Mouse (Mus musculus) gastrocnemius, postnatal 36 days (tissue): Measurements from ENCODE around the gene Polr3a. TPM values are rescaled to one million over a fixed set of nuclear protein-coding genes. Genes with fewer than 3 reads are reported as not detected.
"Not testable (repeated sequence)": the region's sequence is repeated elsewhere in the genome, so short reads cannot be mapped to it uniquely, and the experiment has no call there.

Experiments
- DNase-seq, 2 experiments: peaks; one replicate each; pipeline ENCODE4 v3.0.0; 2022
- intact Hi-C: fragments of 180-260 bp; cut with DNase I; formaldehyde crosslinking; loops from one replicate; pipeline ENCODE4 v1.15.1; 2025
- total RNA-seq, 2 experiments: library from RNA; stranded (reverse); gene quantifications; 2 replicates each; pipeline ENCODE4 v1.2.3; 2021

Polr3a gene
- total RNA-seq, 2 experiments from 2014 or later, result 6.2 to 9.0 TPM

DNA sequence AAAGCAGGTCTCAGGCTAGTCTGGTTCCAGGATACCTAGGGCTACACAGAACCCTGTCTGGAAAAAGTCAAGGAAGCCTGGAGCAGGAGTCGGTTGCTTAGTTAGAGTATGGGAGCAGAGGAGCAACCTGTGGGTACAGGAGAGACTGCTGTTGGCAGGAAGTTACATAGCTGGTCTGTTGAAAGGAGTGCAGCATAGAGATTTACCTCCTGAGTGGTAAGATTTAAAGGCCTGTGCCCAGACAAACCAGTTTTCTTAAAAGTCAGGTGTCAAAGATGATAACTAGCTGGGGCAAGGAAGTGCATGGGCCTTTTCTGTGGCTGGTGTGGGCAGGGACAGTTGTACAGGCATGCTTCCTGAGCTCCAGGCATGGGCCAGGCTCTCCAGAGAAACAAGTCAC is 10.6 kb upstream of the Polr3a start:
- DNase-seq, result no peak
- intact Hi-C loops, result no loop called here

DNA sequence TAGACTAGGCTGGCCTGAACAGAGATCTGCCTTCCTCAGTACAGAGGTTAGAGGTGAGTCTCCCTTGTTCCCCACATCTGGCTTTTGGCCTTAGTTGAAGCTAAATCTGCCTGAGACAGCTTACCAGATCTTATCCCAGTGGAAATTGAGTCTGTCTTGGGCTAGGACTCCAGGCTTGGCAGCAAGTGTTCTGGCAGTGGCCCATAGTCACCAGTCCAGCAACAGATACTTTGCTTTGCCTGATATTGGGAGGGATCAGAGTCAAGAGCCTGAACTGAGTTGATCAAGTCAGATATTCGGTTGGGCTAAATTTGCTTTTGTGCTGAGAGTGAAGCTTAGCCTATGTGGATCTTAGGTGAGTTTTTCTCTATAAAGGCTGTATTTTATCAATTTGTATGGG is 9.6 kb upstream of the Polr3a start:
- intact Hi-C loops, result no loop called here

DNA sequence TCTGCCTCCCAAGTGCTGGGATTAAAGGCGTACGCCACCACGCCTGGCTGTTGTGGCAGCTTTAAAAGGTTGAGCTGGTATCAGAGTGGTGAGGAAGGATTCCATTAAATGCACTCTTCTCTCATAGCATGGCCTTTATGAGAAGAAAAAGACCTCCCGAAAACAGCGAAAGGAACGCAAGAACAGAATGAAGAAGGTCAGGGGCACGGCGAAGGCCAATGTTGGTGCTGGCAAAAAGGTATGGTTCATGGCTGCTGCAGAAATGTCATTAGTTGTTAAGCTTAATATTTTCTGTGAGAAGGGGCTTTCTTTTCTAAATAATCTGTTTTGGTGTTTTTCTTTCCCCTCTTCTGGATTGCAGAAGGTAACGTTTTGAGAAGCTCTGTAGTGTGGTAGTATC is 6.4 kb upstream of the Polr3a start:
- intact Hi-C loops, result no loop called here
- DNase-seq, result no peak

More for the DNA sequence above, 9.6 kb upstream of the Polr3a start:
- DNase-seq, result peak in 1 of 2 experiments; percentile 24

DNA sequence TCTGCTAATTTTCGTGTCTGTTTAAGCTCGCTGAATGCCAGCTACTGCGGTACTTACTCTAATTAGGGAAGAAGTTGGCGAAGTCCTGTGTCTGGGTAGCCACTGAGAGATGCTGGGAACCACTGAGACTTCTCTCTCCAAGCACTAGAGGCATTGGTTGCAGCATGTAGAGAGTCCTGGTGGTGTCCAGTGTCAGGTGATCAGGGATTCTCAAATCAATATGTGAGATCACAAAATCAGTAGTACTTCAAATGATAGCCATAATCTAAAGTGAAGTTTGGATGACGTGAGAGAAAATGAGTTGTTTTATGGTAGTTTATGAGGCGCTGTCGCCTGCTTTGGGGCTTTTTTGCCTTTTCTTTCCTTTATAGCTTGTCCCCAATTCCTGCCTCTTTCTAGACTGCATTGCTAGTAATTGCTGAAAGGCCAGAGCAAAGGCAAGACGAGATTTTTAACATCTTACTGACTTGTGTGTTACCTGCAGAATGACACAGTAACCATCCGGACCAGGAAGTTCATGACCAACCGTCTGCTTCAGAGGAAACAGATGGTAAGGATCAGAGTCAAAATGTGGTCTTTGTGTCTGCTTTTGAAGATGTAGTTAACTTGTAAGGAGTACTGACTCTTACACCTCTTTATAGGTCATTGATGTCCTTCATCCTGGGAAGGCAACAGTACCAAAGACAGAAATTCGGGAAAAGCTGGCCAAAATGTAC is 4.6 kb upstream of the Polr3a start:
- DNase-seq, result no peak
- intact Hi-C loops, result no loop called here

DNA sequence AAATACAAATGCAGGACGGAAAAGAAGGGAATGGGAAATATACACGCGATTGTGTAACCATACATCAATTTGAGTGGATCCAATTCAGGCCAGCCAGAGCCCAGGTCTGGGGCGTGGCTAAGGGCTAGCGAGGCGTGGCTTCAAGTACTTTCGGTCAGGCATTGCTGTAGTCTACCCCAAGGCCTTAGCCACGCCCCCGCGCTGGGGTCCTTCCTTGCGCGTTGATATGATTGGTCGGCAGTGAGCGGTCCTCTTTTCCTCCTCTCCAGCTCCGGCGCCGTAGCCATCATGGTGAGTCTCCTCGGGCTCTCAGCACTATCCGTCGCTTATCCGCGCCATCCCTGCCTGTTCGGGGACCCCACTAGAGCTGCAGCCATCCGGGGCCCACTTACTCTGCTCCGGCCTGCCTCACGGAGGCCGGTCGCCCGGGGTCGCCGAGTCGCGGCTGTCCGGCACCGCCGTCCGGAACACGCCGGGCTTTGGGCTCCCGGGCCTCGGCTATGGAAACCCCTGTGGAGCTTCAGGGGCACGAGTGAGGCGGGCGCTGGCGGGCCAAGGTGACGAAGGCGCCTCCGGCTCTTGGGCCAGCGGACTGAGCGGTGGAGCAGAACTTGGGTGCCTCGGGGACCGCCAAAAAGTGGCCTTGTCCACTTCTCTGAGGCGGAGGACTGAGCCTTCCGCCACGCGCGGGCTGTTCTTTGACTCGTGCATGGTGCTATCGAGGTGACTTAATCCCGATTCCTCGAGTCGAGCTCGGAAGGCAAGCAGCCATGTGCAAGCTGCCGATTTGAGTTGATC is 3.8 kb upstream of the Polr3a start:
- DNase-seq, result peak; percentile 95 to 96
- intact Hi-C loops, result no loop called here

DNA sequence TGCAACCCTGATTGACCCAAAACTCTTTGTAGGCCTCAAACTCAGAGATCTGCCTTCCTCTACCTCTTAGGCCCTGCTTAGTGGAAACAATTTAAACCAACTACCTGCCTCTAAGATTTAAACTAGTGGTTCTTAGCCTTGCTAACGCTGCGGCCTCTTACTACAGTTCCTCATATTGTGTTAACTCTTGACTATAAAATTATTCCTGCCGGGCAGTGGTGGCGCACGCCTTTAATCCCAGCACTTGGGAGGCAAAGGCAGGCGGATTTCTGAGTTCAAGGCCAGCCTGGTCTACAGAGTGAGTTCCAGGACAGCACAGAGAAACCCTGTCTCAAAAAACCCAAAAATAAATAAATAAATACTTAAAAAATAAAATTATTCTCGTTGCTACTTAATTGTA is 2.9 kb upstream of the Polr3a start:
- DNase-seq, intact Hi-C loops: not testable (repeated sequence)

DNA sequence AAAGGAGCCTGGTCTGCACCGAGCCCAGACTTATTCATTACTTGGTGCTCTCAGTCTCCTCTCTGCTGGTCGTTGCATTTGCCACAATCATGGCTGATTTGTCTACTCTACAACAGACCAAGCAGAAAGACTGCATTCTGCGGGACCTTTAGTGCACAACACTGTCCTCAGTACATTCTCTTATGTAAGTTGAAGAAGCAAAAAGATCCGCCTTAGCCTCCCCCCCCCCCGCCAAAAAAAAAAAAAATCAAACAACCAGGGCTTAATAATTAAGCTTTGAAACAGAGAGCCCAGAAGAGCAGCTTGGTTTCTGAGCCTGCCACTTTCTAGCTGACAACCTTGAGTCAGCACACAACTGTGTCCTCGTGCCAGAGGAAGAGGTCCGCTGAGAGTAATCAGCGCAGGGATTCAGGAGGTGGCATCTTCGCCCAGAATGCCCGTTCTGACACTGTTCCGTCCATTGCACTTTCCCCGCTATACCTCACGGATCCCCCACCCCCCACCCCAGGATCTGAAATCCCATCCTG is 554 bp downstream of the Polr3a start:
- DNase-seq, result no peak
- intact Hi-C loops, result no loop called here

DNA sequence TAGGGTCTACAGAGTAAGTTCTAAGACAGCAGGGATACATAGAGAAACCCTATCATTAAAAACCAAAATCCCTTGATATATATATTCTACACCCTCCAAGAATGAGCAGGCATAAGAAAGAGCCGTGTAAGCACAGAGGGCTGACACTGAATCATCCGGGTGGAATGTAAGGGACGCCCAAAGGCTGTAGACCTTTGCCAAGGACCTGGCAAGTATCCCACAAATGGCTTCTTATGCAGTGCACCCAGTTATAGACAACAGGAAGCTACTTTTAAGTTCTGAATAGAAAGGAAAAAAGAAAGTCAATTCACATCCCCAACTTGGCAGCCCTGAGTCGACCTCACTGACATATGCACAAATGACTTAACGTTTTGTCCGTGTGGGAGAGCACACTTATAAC is 18.1 kb downstream of the Polr3a start:
- DNase-seq, result no peak
- intact Hi-C loops, result no loop called here

DNA sequence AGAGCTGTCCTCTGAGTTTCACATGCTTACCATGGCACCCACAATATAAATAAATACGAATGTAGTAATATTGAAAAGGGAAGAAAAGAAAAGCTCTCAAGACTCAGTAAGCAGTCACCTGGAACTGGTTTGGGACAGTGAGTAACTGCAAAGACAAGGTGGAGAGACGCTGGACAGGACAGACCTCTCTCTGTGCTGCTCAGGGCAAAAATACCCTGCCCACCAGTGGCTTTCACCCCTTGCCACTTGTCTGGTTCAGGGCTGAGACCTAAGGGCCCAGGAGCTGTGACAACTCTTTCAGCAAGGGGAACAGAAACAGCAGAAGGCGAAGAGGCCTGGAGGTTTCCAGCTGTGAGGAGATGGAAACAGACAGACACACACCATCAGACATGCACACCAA is 28.7 kb downstream of the Polr3a start:
- no peak for DNase-seq
- intact Hi-C loops, result no loop called here

DNA sequence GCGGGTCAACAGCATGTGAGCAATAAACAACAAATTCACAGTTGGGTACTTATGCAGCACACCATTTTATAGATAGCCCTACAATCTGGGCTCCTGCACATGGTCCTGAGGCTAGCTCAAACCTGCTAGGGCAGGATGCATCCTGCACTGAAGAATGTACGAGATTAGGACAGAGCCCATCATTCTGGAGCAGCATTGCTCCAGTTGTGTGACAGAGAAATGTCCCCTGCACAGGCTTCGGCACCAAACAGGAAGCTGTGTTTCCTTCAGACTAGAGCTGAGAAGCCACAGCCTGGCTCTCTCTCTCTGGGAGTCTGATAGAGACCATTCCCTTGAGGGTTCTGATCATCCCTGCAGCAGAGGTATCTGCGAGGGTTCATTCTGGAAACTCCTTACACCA is 43.3 kb downstream of the Polr3a start:
- intact Hi-C loops, DNase-seq: not testable (repeated sequence)

Other genes starting within 250 kb of the Polr3a start
- gene Dlg5, start 241.1 kb downstream of the Polr3a start, total RNA-seq, result 1 to 10 TPM; 4.3 to 4.5 TPM
- not detected for gene E330034G19Rik, start 193.8 kb downstream of the Polr3a start, total RNA-seq
- 100 to 1,000 TPM; 605 to 696 TPM for gene Rps24, start 67 bp upstream of the Polr3a start, total RNA-seq